Mouse (Mus musculus): ENCODE data around the gene Sertad2. TPM values are rescaled to one million over a fixed set of nuclear protein-coding genes. Genes with fewer than 3 reads are reported as not detected.
A peak's percentile ranks its signal among the peaks of the same experiment; 100 is the strongest.

Sertad2 gene
- polyA plus RNA-seq, 1 experiment = 11.5 TPM

DNA sequence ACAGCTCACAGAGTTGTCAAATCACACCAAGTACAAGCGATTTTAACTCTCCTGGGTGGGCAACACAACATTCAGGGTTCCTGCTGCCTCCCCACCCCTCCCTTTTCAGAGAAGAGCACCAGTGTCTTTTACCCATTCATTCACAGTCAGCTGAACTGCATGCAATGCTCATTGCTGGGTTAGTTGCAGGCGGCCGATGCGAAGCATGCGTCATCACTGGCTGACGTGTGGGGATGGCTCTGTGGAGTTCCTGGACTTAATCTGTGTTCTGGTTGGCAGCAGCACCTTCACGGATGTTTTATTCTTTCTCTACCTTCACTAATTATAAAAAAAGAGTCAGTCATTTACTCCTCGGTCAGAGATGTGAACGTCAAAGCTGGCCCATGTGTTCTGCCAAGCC lies 121.8 kb downstream of the Sertad2 start:
- Histone ChIP-seq H3K4me1 (peaks cover 35% of the 10 kb centered on the region), H3K36me3 (replicated peaks; ENCODE audit: low read length) (no peaks in the 10 kb centered on the region), H3K4me3 (replicated peaks) (no peak overlapping the region), H3K9me3 (peaks cover 6% of the 10 kb centered on the region; the same call in 1 of the 2 replicates), H3K27me3 (replicated peaks) (peaks cover 10% of the 10 kb centered on the region)
- no peak for TF ChIP-seq FLI1 (IDR thresholded peaks at IDR 0.05; ENCODE audit: low read length)
- TF ChIP-seq GATA1 (IDR thresholded peaks at IDR 0.05; ENCODE audit: borderline replicate concordance, low read length) = no peak

DNA sequence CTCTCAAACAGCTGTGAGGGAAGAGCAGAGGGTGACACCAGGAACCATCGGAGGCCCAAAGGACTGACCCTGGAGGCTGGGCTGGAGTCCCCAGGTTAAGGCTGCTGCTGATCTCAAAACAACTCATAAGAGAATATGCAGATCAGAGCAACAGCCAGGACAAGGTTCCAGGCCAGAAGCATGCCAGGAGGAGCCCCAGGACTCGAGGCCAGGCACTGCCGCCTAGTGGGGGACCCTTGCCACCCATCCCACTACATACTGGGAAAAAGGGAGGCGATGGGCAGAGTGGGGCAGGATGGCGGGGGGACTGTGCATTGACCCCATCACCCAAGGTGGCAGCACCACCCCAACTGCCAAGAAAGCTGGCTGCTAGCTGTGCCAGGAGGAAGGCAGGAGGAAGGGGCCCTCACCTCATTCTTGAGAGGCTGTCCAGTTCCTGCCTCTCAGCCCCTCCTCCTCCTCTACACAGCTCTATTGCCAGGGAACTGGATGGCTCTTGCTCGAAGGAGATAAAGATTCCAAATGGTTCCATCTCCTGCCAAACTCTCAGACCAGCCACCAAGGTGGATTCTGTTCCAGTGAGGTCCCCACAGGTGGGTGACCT lies 128.8 kb downstream of the Sertad2 start:
- Histone ChIP-seq H3K4me1 (peaks cover 38% of the 10 kb centered on the region), H3K36me3 (replicated peaks; ENCODE audit: low read length) (no peaks in the 10 kb centered on the region), H3K4me3 (replicated peaks) (peak overlapping the region; percentile 68), H3K27me3 (replicated peaks) (peaks cover 27% of the 10 kb centered on the region), H3K9me3 (no peaks in the 10 kb centered on the region)
- TF ChIP-seq FLI1 (IDR thresholded peaks at IDR 0.05; ENCODE audit: low read length) (no peak), GATA1 (IDR thresholded peaks at IDR 0.05; ENCODE audit: borderline replicate concordance, low read length) (no peak)

DNA sequence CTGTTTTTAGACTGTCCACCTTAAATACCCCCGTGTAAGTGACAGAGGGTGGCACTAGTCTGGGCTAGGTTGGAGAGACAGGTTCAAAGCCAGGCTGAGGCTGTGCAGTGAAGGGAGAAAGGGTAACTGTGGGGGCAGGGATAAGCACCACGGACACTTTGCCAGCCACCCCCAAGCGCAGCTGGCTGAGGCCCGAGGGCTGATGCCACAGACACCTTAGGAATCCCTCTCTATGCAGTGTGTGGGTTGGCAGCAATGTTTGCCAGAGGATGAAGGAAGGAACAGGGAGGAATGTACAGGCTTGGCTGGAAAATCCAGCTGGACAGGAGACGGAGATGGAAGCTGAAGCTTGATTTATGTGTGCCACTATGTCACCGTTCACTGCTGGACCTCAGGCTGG lies 129.5 kb downstream of the Sertad2 start:
- Histone ChIP-seq H3K4me1 (peaks cover 40% of the 10 kb centered on the region), H3K36me3 (replicated peaks; ENCODE audit: low read length) (no peaks in the 10 kb centered on the region), H3K9me3 (no peaks in the 10 kb centered on the region), H3K4me3 (replicated peaks) (no peak overlapping the region), H3K27me3 (replicated peaks) (peaks cover 33% of the 10 kb centered on the region)
- no peak for TF ChIP-seq GATA1 (IDR thresholded peaks at IDR 0.05; ENCODE audit: borderline replicate concordance, low read length)
- no peak for TF ChIP-seq FLI1 (IDR thresholded peaks at IDR 0.05; ENCODE audit: low read length)

DNA sequence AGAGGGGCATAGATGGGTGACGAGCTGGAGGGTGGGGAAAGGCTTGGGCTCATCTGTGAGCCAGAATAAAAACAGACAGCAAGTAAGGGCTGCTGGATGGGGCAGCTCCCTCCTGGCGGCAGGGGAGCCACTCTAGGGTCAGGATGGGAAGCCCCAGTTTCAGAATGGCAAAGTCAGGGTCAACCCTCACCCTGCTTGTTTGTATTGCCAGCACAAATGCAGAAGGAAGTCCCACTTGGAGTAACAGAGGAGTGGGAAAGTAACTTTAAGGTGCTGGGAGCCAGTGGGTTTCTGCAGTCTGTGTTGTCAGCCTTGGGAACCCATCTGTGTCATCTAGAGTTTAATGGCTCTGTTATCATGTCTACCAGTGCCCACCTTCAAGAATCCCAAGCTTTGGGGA lies 136.3 kb downstream of the Sertad2 start:
- TF ChIP-seq GATA1 (IDR thresholded peaks at IDR 0.05; ENCODE audit: borderline replicate concordance, low read length) = no peak
- TF ChIP-seq FLI1 (IDR thresholded peaks at IDR 0.05; ENCODE audit: low read length) = no peak
- H3K4me1 ChIP-seq = peaks cover 27% of the 10 kb centered on the region
- H3K36me3 ChIP-seq (replicated peaks; ENCODE audit: low read length) = peaks cover 9% of the 10 kb centered on the region

DNA sequence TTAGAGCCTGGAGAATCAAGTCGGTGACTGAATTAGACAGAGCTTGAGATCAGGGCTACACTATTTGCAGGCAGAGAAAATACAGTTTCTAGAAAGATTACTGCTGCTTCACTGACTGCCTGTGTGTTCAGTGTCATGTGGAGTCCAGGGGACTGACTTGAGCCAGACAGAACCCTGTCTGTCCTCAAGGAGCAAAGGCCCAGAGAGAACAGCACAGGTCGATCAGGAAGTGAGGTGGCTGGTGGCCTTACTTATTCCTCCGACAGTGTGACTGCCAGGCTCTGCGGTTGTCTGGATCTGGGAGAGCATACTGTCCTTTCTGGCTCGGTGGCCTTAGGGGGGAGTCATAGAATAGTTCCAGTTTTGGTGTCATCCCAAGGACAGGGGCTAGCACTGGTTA lies 137.7 kb downstream of the Sertad2 start:
- TF ChIP-seq GATA1 (IDR thresholded peaks at IDR 0.05; ENCODE audit: borderline replicate concordance, low read length) = no peak
- TF ChIP-seq FLI1 (IDR thresholded peaks at IDR 0.05; ENCODE audit: low read length) = no peak
- Histone ChIP-seq H3K9me3 (no peaks in the 10 kb centered on the region), H3K36me3 (replicated peaks; ENCODE audit: low read length) (peaks cover 23% of the 10 kb centered on the region), H3K4me3 (replicated peaks) (no peak overlapping the region), H3K4me1 (peaks cover 23% of the 10 kb centered on the region), H3K27me3 (replicated peaks) (peaks cover 35% of the 10 kb centered on the region)

More for the DNA sequence above, 136.3 kb downstream of the Sertad2 start:
- no peaks in the 10 kb centered on the region for H3K9me3 ChIP-seq
- no peak overlapping the region for H3K4me3 ChIP-seq (replicated peaks)
- H3K27me3 ChIP-seq (replicated peaks) = peaks cover 41% of the 10 kb centered on the region

DNA sequence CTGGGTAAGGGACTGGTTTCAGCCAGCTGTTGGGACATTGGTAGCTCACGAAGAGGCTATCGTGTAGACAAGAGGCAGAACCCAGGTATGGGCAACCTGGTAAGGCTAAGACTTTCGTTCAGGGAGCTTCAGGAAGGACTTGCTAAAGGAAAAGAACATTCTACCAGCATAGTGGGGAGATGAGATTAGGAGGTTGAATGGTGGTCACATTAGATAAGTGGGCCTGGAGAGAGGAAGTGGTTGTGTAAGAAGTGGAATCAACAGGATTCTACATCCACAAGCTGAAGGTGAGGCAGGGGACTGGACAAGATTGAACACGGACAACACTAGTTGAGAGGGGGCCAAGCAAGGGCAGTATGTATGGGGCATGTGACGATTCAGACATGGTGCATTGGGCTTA lies 138.6 kb downstream of the Sertad2 start:
- peaks cover 28% of the 10 kb centered on the region for H3K27me3 ChIP-seq (replicated peaks)
- H3K4me3 ChIP-seq (replicated peaks) = no peak overlapping the region
- H3K4me1 ChIP-seq = peaks cover 26% of the 10 kb centered on the region
- no peak for TF ChIP-seq GATA1 (IDR thresholded peaks at IDR 0.05; ENCODE audit: borderline replicate concordance, low read length)
- H3K36me3 ChIP-seq (replicated peaks; ENCODE audit: low read length) = peaks cover 32% of the 10 kb centered on the region
- H3K9me3 ChIP-seq = no peaks in the 10 kb centered on the region

DNA sequence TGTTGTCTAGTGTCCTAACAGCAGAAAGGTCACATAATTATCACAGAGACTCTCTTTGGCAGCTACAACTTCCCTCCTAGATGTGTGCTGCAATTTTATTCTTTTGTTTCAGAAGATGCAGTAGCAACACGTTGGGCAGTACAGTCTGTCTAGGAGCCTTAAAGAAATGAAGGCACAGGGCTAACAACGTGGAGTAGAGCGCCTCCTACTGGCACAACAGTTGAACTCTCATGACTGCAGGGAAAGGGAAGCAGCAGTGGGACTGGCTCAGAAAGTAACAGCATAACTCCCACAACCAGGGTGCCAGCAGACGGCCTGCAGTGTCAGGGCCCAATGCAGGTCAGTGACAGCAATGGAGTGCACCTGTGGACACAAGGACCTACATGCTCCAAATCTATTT lies 147.9 kb downstream of the Sertad2 start:
- Histone ChIP-seq H3K4me1 (peaks cover 14% of the 10 kb centered on the region), H3K9me3 (no peaks in the 10 kb centered on the region), H3K36me3 (replicated peaks; ENCODE audit: low read length) (peaks cover 100% of the 10 kb centered on the region), H3K4me3 (replicated peaks) (no peak overlapping the region), H3K27me3 (replicated peaks) (no peaks in the 10 kb centered on the region)
- no peak for TF ChIP-seq GATA1 (IDR thresholded peaks at IDR 0.05; ENCODE audit: borderline replicate concordance, low read length)
- no peak for TF ChIP-seq FLI1 (IDR thresholded peaks at IDR 0.05; ENCODE audit: low read length)

Other genes starting within 250 kb of the Sertad2 start
- gene Slc1a4, start 210.5 kb upstream of the Sertad2 start, polyA plus RNA-seq (2012; ENCODE audit: insufficient read depth, low replicate concordance) = 8.6 and 10.8 TPM in 2 replicates
- 11.3 and 19.6 TPM in 2 replicates for gene Aftph, start 198.3 kb downstream of the Sertad2 start, polyA plus RNA-seq (2012; ENCODE audit: insufficient read depth, low replicate concordance)

Data from megakaryocyte, embryonic 14.5 days (primary cell).